Mouse (Mus musculus): ENCODE data around the gene Slc15a1. TPM values are rescaled to one million over a fixed set of nuclear protein-coding genes. Genes with fewer than 3 reads are reported as not detected.

Slc15a1 gene
- polyA plus RNA-seq, 2 experiments: 0.05 to 0.14 TPM

Other genes with a start within 250 kb of the Slc15a1 start
- 37.6 and 40.6 TPM in 2 replicates for gene Stk24, start 125.2 kb downstream of the Slc15a1 start, polyA plus RNA-seq (2012; rRNA removed)
- gene Stk24, start 125.2 kb downstream of the Slc15a1 start, polyA plus RNA-seq (2014; fragmentation: Nextera tagmentation; extraction: Ambion mirVana): 46.7 and 50.7 TPM in 2 replicates

All from limb, embryonic 14.5 days (tissue).